Mouse (Mus musculus): ENCODE results near the gene Clec10a. TPM values are rescaled to one million over a fixed set of nuclear protein-coding genes. Genes with fewer than 3 reads are reported as not detected.
"Not testable (repeated sequence)": the region's sequence is repeated elsewhere in the genome, so short reads cannot be mapped to it uniquely, and the experiment has no call there.

Clec10a gene
- polyA plus RNA-seq, 1 experiment from 2014 or later = 0.38 TPM

DNA sequence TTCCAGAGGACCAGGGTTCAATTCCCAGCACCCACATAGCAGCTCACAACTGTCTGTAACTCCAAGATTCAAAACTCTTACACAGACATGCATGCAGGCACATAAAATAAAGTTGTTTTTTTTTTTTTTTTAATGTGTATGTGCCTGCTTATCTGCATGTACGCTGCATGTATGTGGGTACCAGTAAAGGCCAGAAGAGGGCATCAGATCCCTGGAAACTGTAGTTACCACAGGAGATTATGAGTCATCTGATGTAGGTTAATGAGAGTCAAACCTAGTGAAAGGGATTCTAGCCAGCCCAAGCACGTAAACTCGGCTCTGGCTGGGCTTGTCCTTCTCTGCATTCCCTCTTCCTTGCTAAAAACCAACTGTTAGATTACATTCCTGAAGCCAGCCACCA, 4.9 kb upstream of the Clec10a start:
- Histone ChIP-seq H3K9me3 (ENCODE audit: control insufficient read depth, low read length) (no peaks in the 10 kb centered on the region), H3K4me2 (ENCODE audit: low read depth) (no peak overlapping the region), H3K36me3 (ENCODE audit: control insufficient read depth, insufficient read depth, low read length) (no peaks in the 10 kb centered on the region), H3K4me3 (ENCODE audit: low read depth, low read length) (no peak overlapping the region), H3K27me3 (ENCODE audit: control insufficient read depth, insufficient read depth, low read length) (no peaks in the 10 kb centered on the region), H3K27ac (ENCODE audit: low read depth, low read length) (no peak overlapping the region), H3K4me1 (ENCODE audit: control insufficient read depth, insufficient read depth, low read length) (no peaks in the 10 kb centered on the region), H3K9ac (ENCODE audit: low read length) (no peak overlapping the region)
- ATAC-seq (ENCODE audit: insufficient read depth, low FRiP score, low TSS enrichment) (no peak), DNase-seq (ENCODE audit: low spot score) (no peak)
- 67% methylated on average over 3 of the region's 3 CpGs for WGBS

DNA sequence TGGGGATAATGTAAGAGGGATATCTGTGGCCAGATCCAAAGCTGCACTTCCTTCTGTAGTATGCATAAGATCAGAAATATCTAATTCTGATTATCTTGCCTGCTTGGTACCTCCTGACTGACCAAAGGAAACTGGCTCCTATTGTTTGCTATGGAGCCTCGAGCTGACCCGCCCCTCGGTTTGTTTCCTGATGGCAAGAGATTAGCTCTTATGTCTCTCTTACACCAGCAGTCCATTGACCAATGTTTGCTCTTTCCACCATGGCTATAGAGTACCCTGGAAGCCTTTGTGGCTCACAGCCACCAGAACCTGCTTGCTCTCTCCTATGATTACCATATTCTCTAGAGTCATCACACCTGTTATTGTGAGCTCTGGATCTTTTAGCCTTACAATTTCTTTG, 6.3 kb downstream of the Clec10a start:
- Histone ChIP-seq H3K9ac (ENCODE audit: low read length) (no peak overlapping the region), H3K4me1 (ENCODE audit: control insufficient read depth, insufficient read depth, low read length) (no peaks in the 10 kb centered on the region), H3K36me3 (ENCODE audit: control insufficient read depth, insufficient read depth, low read length) (no peaks in the 10 kb centered on the region), H3K9me3 (ENCODE audit: control insufficient read depth, low read length) (no peaks in the 10 kb centered on the region), H3K4me3 (ENCODE audit: low read depth, low read length) (no peak overlapping the region), H3K27ac (ENCODE audit: low read depth, low read length) (no peak overlapping the region), H3K4me2 (ENCODE audit: low read depth) (no peak overlapping the region), H3K27me3 (ENCODE audit: control insufficient read depth, insufficient read depth, low read length) (no peaks in the 10 kb centered on the region)
- ATAC-seq (ENCODE audit: insufficient read depth, low FRiP score, low TSS enrichment) (no peak), DNase-seq (ENCODE audit: low spot score) (no peak)
- WGBS = 83% methylated on average over 3 of the region's 3 CpGs

DNA sequence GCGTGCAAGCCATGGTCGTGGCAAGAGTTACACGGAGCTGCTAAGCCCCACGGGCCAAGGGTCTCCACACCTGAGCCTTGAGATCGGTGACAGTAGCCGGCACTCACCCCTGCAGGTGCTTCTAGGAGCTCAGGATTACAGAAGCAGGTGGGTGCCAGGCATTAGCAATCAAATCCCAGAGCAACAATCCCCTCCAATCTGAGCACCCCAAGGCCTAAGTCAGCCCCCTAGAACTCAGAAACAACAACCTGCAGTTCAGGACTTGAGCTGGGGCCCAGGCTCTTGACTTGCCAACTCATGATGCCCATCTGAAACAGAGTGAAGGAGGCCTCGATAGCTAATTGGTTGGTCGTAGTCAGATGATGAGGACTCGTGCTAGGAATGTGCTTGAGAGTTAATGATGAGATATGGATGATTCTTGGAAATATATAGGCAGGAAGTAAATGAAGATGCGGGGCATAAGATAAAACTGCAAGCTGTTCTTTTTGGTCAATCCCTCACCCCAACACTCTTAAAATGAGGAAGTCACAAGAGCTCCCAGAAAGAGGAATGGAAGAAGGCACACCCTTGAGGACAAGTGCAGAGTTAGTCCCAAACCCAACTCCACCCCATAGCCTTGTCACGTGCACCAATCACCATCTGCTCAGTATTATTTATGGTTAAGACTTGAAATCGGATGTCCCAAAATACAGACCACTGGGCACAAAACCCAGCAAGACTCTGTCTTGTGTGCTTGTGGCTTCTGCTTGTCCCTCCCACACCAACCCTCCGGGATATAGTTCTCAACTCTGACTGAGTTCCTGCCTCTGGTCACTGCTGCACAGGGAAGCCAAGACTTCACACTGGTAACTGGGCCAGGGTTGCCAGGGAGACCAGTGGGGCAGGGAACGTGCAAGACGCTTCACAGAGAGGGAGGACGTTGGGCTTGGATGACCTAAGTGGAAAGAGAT, 10.2 kb downstream of the Clec10a start:
- Histone ChIP-seq H3K4me3 (ENCODE audit: low read depth, low read length) (no peak overlapping the region), H3K4me2 (ENCODE audit: low read depth) (no peak overlapping the region), H3K27me3 (ENCODE audit: control insufficient read depth, insufficient read depth, low read length) (no peaks in the 10 kb centered on the region), H3K4me1 (ENCODE audit: control insufficient read depth, insufficient read depth, low read length) (no peaks in the 10 kb centered on the region), H3K27ac (ENCODE audit: low read depth, low read length) (no peak overlapping the region), H3K9me3 (ENCODE audit: control insufficient read depth, low read length) (no peaks in the 10 kb centered on the region), H3K9ac (ENCODE audit: low read length) (no peak overlapping the region), H3K36me3 (ENCODE audit: control insufficient read depth, insufficient read depth, low read length) (no peaks in the 10 kb centered on the region)
- DNase-seq (ENCODE audit: low spot score) = no peak
- 75% methylated on average over 16 of the region's 16 CpGs for WGBS
- ATAC-seq (ENCODE audit: insufficient read depth, low FRiP score, low TSS enrichment) = no peak

DNA sequence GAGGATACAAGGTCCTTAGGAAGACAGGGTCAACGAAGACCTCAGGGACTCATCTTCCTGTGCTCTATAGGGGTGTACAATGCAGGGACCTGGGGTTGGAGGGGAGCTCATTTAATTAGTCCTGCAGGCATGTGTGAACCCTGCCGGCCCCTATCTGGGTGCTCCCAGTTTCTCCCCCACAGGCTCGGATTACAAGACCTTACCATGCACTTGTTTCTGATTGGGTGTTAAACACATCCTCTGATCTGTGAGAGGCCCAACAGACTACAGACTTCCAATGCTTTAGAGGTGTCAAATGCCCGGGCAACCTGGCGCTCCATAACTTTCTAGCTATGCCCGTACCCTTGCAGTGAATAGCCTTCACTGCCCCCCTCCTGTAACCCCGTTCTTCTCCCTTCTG, 12.1 kb downstream of the Clec10a start:
- Histone ChIP-seq H3K4me3 (ENCODE audit: low read depth, low read length) (no peak overlapping the region), H3K9ac (ENCODE audit: low read length) (no peak overlapping the region), H3K27ac (ENCODE audit: low read depth, low read length) (no peak overlapping the region), H3K4me2 (ENCODE audit: low read depth) (no peak overlapping the region), H3K36me3 (ENCODE audit: control insufficient read depth, insufficient read depth, low read length) (no peaks in the 10 kb centered on the region), H3K27me3 (ENCODE audit: control insufficient read depth, insufficient read depth, low read length) (no peaks in the 10 kb centered on the region), H3K9me3 (ENCODE audit: control insufficient read depth, low read length) (no peaks in the 10 kb centered on the region), H3K4me1 (ENCODE audit: control insufficient read depth, insufficient read depth, low read length) (no peaks in the 10 kb centered on the region)
- no peak for ATAC-seq (ENCODE audit: insufficient read depth, low FRiP score, low TSS enrichment)
- 64% methylated on average over 7 of the region's 7 CpGs for WGBS
- no peak for DNase-seq (ENCODE audit: low spot score)

DNA sequence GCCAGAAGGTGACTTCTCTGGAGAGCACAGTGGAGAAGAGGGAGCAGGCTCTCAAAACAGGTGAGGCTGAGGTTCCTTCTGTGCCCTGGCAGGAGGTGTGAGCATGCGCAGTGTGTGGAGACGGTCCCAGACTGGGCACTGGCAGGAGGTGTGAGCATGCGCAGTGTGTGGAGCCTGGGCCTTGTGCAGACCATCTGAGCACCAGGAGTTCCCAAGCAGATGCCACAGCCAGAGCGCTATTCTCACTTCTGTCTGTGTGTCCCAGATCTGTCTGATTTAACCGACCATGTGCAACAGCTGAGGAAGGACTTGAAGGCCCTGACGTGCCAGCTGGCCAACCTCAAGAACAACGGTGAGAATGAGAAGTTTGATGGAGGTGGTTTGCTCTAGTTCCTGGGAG, 13.5 kb downstream of the Clec10a start:
- DNase-seq (ENCODE audit: low spot score); H3K4me2 ChIP-seq (ENCODE audit: low read depth); H3K27me3 ChIP-seq (ENCODE audit: control insufficient read depth, insufficient read depth, low read length); H3K4me3 ChIP-seq (ENCODE audit: low read depth, low read length); H3K36me3 ChIP-seq (ENCODE audit: control insufficient read depth, insufficient read depth, low read length); ATAC-seq (ENCODE audit: insufficient read depth, low FRiP score, low TSS enrichment); H3K27ac ChIP-seq (ENCODE audit: low read depth, low read length); H3K9ac ChIP-seq (ENCODE audit: low read length); H3K4me1 ChIP-seq (ENCODE audit: control insufficient read depth, insufficient read depth, low read length); H3K9me3 ChIP-seq (ENCODE audit: control insufficient read depth, low read length): not testable (repeated sequence)
- 86% methylated on average over 7 of the region's 7 CpGs for WGBS

DNA sequence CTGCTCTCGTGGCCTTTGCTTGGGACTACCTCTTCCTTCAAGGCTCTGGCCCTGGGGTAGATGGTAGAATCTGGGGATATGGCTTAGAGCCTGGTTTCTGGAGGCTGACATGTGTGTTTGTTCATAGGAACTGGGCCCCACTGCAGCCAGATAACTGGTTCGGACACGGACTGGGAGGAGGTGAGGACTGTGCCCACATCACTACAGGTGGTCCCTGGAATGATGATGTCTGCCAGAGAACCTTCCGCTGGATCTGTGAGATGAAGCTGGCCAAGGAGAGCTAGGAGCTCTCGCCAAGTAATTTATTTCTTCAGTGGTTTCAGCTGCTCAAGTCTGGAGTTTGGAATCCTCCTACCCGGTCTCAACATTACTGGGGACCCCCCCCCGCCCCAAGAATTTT, 14.3 kb downstream of the Clec10a start:
- no peaks in the 10 kb centered on the region for H3K27me3 ChIP-seq (ENCODE audit: control insufficient read depth, insufficient read depth, low read length)
- H3K4me1 ChIP-seq (ENCODE audit: control insufficient read depth, insufficient read depth, low read length) = no peaks in the 10 kb centered on the region
- ATAC-seq (ENCODE audit: insufficient read depth, low FRiP score, low TSS enrichment) (no peak), DNase-seq (ENCODE audit: low spot score) (no peak)
- no peak overlapping the region for H3K9ac ChIP-seq (ENCODE audit: low read length)
- H3K36me3 ChIP-seq (ENCODE audit: control insufficient read depth, insufficient read depth, low read length) = no peaks in the 10 kb centered on the region
- no peak overlapping the region for H3K27ac ChIP-seq (ENCODE audit: low read depth, low read length)
- no peak overlapping the region for H3K4me3 ChIP-seq (ENCODE audit: low read depth, low read length)
- H3K9me3 ChIP-seq (ENCODE audit: control insufficient read depth, low read length) = no peaks in the 10 kb centered on the region
- H3K4me2 ChIP-seq (ENCODE audit: low read depth) = no peak overlapping the region
- WGBS = 84% methylated on average over 7 of the region's 7 CpGs

DNA sequence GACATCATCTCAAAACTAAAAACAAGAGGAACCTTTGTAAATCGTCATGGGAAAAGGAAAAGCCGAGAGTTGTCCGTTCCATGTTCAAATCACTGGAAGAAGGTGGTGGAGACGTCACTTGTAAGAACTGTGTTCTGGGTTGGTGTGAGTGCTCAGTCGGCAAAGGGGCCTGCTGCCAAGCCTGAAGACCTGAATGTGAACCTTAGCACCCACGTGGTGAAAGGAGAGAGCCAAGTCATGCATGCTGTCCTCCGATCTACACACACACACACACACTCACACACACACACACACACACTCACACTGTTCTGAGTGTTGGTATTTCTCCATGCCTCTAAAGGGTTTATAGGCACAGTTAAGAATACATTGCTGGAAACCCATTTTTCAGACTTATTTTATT, 15.2 kb downstream of the Clec10a start:
- WGBS = 79% methylated on average over 7 of the region's 7 CpGs
- no peaks in the 10 kb centered on the region for H3K27me3 ChIP-seq (ENCODE audit: control insufficient read depth, insufficient read depth, low read length)

DNA sequence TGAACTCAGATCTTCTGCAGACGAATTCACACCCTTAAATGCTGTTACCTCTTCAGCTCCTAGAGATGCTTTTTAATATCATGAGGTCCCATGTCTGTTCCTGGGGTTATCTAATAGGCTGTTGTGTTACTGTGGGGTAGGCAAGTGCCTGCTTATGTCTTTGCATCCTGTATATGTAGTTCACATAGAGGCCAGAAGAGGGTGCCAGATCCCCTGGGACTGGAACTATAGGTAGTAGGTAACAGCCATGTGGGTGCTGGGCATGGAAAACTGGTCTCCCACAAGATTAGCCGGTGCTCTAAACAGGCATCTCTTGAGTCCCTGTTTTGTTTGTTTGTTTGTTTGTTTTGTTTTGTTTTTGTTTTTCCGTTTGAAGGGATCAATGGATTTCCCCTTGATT, 15.8 kb downstream of the Clec10a start:
- Histone ChIP-seq H3K4me3 (ENCODE audit: low read depth, low read length) (no peak overlapping the region), H3K9ac (ENCODE audit: low read length) (no peak overlapping the region), H3K9me3 (ENCODE audit: control insufficient read depth, low read length) (no peaks in the 10 kb centered on the region), H3K27ac (ENCODE audit: low read depth, low read length) (no peak overlapping the region), H3K4me2 (ENCODE audit: low read depth) (no peak overlapping the region), H3K4me1 (ENCODE audit: control insufficient read depth, insufficient read depth, low read length) (no peaks in the 10 kb centered on the region), H3K36me3 (ENCODE audit: control insufficient read depth, insufficient read depth, low read length) (no peaks in the 10 kb centered on the region), H3K27me3 (ENCODE audit: control insufficient read depth, insufficient read depth, low read length) (no peaks in the 10 kb centered on the region)
- DNase-seq (ENCODE audit: low spot score) = no peak
- WGBS = 56% methylated on average over 3 of the region's 3 CpGs
- no peak for ATAC-seq (ENCODE audit: insufficient read depth, low FRiP score, low TSS enrichment)

More for the DNA sequence above, 15.2 kb downstream of the Clec10a start:
- Histone ChIP-seq H3K9me3 (ENCODE audit: control insufficient read depth, low read length) (no peaks in the 10 kb centered on the region), H3K27ac (ENCODE audit: low read depth, low read length) (no peak overlapping the region), H3K4me2 (ENCODE audit: low read depth) (no peak overlapping the region), H3K4me3 (ENCODE audit: low read depth, low read length) (no peak overlapping the region), H3K9ac (ENCODE audit: low read length) (no peak overlapping the region), H3K36me3 (ENCODE audit: control insufficient read depth, insufficient read depth, low read length) (no peaks in the 10 kb centered on the region), H3K4me1 (ENCODE audit: control insufficient read depth, insufficient read depth, low read length) (no peaks in the 10 kb centered on the region)
- DNase-seq (ENCODE audit: low spot score) (no peak), ATAC-seq (ENCODE audit: insufficient read depth, low FRiP score, low TSS enrichment) (no peak)

DNA sequence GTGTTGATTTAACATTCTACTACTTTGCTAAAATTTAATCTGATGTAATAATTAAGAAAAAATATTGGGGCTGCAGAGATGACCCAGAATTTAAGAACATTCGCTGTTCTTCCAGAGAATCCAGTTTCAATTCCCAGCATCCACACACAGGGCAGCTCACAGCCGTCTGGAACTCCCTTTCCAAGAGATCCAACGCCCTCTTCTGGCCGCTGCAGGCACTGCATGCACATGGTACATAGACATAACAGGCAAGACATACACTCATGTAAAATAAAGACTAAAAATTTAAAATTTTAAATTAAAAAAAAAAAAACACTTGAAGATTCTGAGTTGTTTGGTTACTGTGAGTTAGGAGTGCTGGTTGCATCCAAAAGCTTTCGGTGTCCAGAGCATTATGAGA, 16.3 kb downstream of the Clec10a start:
- Histone ChIP-seq H3K4me1 (ENCODE audit: control insufficient read depth, insufficient read depth, low read length) (no peaks in the 10 kb centered on the region), H3K9me3 (ENCODE audit: control insufficient read depth, low read length) (no peaks in the 10 kb centered on the region), H3K4me2 (ENCODE audit: low read depth) (no peak overlapping the region), H3K4me3 (ENCODE audit: low read depth, low read length) (no peak overlapping the region), H3K27ac (ENCODE audit: low read depth, low read length) (no peak overlapping the region), H3K9ac (ENCODE audit: low read length) (no peak overlapping the region), H3K27me3 (ENCODE audit: control insufficient read depth, insufficient read depth, low read length) (no peaks in the 10 kb centered on the region), H3K36me3 (ENCODE audit: control insufficient read depth, insufficient read depth, low read length) (no peaks in the 10 kb centered on the region)
- ATAC-seq (ENCODE audit: insufficient read depth, low FRiP score, low TSS enrichment) (no peak), DNase-seq (ENCODE audit: low spot score) (no peak)
- 59% methylated on average over 5 of the region's 5 CpGs for WGBS
